Mouse (Mus musculus): ENCODE data around the gene Adipor1.
A peak's percentile ranks its signal among the peaks of the same experiment; 100 is the strongest.

Gene Adipor1

DNA sequence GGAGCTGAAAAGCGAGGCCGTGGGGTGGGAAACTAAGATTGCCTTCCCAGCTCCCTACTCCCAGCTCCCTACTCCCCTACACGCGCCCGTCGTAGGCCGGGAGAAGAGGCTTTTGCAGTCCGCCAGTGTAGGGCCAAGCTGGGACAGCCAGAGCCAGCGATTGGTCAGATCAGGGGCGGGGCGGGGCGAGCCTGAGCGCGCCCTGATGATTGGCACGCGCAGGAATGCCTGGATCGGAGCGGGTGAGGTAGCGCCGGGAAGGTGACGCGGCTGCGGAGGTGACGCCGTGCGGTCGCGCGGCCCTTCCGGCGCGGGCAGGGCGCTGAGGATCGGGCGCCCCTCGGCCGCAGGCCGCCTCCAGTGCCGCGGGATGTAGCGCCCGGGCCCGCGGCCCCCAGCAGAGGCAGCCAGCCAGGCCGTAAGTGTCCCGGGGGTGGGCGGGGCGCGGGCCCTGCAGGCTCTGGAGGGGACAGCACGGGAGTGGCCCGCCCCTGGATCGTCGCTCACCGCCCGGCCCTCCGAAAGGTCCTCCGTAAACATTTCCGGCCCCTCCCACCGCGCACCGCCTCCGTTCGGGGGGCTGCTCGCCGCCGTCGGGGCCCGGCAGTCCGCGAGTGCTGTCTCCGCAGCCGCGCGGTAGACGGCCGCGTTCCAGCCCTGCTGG lies at the start of gene Adipor1:
Gene Adipor1, plus strand, starts transcription at position 211 of the 664 bp plus-strand sequence.
- peak; percentile 99 for DNase-seq (ENCODE audit: low read depth, low spot score)

DNA sequence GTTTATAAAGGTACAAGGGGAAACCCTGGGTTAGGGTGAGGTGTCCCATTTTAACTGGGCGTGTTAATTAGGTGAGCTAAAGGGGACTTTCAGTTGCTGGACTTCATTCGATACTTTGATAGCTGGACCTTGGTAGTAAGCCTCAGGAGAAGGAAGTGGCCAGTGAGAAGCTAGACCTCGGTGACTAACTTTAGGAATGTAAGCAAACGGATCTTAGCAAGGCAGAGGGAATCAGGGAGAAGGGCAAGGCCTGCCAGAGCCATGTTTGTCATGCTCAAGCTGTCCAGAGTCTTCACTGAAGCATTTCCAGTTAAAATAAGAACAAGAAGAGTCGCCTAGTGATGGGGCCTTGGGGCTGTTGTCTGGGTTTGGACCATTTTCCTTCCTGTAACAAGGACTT lies 49.7 kb upstream of the Adipor1 start:
- no peak for DNase-seq (ENCODE audit: low read depth, low spot score)

DNA sequence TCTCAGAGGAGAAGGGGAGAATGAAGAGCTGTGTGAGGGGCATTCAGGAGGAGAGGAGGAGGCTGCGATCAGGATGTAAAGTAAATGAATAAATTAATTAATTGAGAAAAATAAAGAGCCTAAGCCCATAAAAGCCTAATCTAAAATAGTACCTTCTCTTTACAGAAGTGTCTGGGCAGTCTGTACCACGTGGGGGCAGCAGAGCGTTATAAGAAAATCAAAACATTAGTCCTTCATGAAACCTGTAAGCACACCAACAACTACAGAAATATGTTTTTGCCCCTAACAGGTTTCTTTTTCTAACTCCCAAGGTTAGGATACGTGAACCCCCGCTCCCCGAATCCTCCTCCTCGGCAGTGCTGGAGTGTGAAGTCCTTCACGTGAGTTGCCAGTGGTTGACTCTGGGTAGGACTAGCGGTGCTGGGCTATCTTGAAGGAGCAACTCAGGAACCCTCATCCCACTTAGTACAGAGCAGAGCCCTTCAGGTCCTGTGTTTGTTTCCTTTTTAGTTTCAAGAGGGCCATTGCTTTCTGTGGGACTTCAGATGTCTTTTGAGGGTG lies 46.3 kb upstream of the Adipor1 start:
- peak; percentile 66 for DNase-seq (ENCODE audit: low read depth, low spot score)

DNA sequence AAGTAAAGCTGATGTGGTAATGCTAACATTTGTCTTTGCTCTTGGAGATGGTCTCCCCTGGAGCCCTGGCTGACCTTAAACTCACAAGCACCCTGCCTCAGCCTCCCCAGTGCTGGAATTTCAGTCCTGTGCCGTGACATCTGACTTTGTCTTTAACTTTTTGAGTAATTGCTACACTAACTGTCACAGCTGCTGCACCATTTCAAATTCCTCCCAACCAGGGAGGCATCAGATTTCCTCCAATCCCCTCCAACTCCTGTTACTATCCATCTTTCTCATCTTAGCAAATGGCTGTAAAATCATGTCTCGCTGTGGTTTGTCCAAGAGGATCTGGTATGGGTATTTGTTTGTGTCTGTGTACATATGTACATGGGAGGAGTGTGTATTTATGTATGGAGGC lies 41.1 kb upstream of the Adipor1 start:
- DNase-seq (ENCODE audit: low read depth, low spot score): no peak

DNA sequence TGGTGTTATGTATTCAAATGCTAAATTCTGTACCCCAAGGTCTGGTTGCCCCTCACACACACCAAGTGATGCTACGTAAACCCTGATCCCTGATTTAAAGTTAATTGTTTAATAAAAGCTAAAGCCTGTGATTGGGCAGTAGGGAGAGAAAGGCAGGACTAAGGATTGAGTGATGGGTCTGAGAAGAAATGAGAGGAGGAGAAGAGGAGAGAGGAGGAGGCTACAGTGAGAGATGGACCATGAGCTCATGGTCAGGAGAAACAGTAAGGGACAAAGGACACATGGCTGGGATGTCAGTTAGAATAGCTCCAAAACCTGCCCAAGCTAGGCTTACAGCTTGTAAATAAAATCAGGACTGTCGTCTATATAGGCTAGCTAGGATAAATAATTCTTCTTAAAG lies 34.1 kb upstream of the Adipor1 start:
- DNase-seq (ENCODE audit: low read depth, low spot score): no peak

DNA sequence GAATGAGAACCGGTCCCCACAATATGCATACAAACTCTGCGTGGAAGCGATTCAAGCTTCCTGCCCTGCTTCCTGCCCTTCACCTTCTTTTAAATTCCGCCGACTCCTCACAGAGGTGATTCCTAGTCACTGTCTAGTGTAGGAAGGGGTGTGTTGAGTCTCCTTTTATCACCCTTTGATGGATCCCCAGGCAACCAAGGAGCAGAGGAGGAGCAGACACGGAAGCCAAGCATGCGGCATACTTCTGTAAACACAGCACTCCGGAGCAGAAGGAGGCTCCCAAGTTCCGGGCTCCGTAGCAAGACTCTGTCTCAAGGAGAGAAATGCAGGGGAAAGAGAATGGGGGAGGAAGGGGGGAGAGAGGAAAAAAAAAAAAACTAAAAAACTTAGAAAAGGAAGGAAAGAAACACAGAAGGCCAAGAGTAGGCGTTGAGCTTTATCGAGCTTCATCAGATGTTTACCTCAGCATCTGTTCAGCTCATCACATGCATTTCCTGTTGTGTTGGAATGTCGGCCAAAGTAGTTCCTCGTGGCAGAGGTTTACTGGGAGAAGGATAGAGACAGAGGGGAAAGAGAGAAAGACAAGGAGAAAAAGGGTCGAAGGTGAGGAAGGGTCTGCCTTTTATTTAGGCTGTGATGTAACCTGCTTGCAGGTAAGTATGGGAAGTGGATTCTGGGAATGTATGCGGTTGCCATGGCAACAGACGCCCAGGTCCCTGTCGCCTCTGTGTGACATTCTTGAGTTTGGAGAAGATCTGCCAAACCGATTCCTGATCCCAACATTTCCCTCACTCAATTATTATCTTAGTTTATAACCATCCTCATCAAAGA lies 33.2 kb upstream of the Adipor1 start:
- DNase-seq (ENCODE audit: low read depth, low spot score): peak; percentile 77

DNA sequence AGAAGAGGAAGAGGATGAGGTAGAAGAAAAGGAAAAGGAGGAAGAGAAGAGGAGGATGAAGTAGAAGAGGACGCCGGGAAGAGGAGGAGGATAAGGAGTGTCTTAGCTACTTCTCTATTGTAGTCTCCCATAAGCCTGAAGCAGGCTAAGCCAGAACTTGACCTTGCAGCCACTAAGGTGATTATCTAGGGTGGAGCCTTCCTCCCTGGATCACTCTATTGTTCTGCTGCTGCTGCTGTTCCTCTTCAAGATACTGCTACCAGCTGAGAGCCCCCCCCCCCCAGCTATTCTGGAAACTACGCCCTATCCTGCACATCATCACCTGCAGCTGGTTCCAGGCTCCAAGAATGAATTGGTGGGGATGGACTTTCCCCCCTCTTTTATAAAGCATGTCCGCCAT lies 30.6 kb upstream of the Adipor1 start:
- DNase-seq (ENCODE audit: low read depth, low spot score): no peak

DNA sequence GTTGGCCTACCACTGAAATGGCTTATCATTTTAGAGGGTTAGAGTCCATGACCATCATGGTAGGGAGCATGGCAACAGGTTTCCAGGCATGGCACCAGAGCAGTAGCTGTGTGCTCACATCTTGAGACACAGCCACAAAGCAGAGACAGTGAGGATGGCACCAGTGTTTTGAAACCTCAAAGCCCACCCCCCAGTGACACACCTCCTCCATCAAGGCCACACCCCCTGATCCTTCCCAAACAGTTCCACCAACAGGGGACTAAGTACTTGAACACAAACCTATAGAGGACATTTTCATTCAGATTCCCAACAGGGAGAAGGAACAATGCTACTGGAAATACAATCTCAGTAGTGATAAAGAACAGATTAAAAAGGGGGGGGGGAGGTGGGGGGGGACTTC lies 30.0 kb upstream of the Adipor1 start:
- DNase-seq (ENCODE audit: low read depth, low spot score): no peak

DNA sequence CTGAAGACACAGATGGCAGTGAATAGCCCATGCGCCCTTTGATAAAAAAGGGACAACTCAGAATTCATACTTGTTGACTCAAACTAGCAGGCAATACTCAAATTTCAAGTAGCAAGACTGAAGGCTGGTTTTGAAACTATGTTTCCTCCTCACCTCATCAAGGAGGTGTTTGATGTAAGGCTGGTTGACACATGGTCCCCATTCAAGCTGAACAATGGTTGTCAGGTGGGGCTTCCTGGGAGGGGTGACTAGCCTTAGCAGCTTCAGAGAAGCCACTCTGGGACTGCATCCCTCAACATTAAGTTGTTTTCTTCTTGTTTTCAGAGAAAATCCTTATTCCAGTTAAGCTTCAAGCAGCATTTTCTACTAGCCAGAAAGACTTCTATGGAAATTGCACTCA lies 29.5 kb upstream of the Adipor1 start, which contains the start of gene 4933406M09Rik:
Gene 4933406M09Rik, plus strand, starts transcription at position 275 of the 400 bp plus-strand sequence.
- no peak for DNase-seq (ENCODE audit: low read depth, low spot score)

DNA sequence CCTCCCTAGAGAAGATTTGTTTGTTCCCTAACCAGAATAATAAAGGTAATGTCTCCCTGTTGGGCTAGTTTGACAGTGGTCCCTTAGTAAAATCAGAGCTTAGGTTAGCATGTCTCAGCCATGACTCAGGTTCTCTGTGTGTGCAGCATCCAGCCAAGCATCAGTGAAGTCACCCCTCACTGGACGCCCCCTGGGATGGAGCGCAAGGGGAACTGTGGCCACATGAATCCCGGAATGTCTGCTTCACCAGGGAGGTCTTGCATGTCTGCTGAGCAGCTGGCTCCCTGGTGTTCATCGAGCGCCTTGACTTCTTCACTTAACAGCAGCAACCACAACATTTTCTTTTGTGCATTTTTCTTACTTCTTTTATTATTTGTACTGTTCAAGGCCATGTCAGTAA lies 21.4 kb upstream of the Adipor1 start:
- DNase-seq (ENCODE audit: low read depth, low spot score): no peak

DNA sequence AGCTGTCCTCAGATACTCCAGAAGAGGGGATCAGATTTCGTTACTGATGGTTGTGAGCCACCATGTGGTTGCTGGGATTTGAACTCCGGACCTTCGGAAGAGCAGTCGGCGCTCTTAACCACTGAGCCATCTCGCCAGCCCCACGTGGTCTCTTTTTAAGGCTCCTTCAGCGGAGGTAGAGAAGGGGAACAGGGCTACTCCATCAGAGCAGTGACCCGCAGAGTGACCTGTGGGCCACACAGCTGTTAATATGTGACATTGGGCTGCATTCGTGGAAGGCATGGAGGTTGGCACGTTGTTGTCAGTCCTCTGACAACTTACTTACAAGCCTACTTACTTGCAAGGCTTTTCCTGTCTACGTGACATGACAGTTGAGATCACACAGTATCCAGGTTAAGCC lies 17.0 kb upstream of the Adipor1 start:
- no peak for DNase-seq (ENCODE audit: low read depth, low spot score)

DNA sequence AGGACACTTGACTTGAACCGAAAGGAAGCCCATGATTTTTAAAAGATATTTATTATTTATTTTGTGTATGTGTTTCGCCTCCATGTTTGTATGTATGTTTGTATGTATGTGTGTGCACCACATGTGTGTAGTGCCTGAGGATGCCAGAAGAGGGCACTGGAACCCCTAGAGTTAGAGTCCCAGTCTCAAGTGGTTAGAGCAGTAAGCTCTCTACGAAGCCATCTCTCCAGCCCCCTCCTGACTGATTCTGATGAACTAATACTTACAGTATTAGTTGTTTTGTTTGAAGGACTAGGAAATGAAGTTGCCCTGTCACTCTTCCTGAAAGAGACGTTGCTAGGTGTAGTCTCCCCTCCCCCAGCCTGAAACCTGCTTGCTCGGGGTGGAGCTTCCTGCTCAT lies 15.4 kb upstream of the Adipor1 start:
- no peak for DNase-seq (ENCODE audit: low read depth, low spot score)

DNA sequence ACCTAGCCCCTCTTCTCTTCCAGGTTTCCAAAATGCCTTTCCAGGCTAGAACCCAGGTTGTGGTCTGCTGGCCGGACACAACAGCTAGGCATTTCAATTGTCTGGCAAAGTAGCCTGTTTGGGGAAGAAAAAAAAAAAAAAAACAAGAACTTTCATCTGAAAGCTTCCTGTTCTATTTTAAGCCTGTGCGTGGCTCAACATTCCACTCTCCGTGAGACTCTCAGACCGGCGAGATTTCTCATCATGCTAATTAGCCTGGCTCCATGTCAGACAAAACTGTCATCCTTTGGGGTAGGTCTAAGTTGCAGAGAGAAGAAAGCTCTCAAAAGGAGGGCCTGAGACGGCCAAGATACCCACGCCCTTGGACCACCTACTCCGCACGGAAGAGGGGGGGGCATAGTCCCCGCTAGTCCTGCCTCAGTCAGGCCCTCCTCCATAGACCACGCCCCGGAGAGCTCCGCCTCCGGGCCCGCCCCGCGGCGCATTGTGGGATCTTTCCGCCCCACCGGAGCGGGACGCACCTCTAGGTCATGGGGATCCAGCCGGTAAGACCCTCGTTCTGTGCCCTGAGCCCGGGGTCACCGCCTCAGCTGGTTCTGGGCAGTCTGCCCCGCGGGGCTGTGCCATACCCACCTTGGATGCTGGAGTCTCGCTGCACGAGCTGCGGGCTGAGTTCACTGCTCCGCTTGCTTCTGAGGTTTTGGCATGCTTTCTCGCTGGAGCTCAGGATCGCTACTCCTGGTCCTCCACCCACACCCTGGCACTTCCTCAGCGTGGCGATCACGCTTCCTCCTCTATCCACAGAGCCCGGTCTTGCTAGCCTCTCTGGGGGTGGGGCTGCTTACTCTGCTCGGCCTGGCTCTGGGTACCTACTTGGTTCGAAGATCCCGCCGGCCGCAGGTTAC lies 9.4 kb upstream of the Adipor1 start, which contains the start of gene Cyb5r1:
Gene Cyb5r1, plus strand, starts transcription at position 51 of the 905 bp plus-strand sequence.
- DNase-seq (ENCODE audit: low read depth, low spot score): peak; percentile 82

DNA sequence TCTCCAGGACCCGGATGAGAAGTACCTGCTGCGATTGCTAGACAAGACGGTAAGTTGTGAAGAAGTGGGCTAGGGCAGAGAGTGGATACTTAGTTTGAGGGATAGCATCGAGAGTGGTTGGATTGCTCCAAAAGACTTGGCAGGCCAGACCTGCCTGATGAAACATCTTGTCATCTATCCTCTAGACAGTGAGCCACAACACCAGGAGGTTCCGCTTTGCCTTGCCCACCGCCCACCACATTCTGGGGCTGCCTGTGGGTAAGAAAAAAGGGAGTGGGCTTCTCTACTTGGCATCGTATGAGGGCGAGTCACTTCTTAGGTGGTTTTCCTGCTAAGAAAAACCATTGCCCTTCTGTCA lies 8.8 kb upstream of the Adipor1 start:
- no peak for DNase-seq (ENCODE audit: low read depth, low spot score)

DNA sequence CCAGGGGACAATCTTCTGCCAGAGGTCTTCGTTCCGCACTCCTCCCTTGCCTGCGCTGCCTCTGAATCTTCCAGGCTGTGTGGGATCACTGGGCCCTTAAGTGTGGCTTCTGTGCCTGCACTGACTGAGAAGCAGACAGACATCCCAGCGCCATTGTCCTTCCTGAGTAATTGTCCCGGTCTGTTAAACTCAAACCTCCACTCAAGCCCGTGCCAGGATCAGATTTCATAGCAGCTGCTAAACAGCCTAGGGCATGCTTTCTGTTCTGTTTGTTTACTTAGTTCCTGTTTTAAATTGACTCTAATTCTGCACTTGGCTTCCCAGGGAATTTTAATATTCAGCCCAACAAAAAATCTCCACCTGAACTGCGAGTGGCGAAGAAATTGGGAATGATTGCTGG lies 7.1 kb upstream of the Adipor1 start:
- no peak for DNase-seq (ENCODE audit: low read depth, low spot score)

DNA sequence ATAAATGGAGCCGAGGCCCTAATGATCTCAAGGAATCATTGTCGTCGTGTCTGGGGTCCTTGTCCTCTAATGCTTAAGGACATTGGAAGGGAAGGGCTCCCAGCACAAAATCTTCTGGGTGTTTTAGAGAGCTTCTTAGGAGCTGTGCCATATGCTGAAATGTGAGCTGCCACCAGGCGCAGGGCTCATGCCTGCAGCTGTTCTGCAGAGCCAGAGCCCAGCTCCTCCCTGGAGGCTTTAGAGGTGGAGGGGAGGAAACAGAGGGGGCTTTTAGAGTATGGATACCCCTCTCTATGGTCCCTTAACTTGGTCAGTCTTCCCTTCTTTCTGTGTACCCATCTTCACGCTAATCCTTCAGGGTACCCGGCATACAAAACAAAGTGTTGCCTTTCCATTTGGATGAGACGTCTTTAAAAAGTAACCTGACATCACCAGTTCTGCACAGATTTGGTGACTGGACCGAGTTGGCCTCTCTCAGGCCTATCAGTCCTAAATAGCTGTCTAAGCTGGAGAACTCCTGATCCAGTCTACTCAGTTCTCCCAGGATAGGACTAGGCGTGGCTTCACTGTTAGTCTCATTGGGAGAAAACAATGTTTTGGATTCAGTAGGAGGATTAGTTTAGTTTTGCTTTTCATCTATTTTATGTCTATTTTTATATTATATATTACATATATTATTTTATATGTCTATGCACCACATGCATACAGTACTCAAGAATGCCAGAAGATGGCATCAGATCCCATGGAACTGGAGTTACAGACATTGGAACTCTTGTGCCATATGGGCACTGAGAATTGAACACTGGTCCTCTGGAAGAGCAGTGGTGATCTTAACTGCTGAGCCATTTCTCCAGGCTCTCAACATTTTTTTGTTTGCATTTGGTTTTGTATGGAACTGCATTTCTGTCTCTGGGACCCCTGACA lies 3.2 kb upstream of the Adipor1 start:
- DNase-seq (ENCODE audit: low read depth, low spot score): no peak

DNA sequence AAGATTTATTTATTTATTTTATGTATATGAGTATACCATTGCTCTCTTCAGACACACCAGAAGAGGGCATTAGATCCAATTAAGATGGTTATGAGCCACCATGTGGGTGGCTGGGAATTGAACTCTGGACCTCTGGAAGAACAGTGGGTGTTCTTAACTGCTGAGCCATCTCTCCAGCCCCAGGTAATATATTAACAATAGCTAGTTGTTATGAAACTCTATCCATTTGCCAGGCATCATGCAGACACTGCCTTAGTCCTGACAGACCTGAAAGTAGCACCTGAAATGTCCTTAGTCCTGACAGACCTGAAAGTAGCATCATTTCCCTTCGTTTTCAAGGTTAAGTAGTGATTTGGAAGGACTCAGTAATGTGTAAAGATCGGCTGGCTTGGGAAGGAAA lies 1.1 kb upstream of the Adipor1 start:
- DNase-seq (ENCODE audit: low read depth, low spot score): no peak

DNA sequence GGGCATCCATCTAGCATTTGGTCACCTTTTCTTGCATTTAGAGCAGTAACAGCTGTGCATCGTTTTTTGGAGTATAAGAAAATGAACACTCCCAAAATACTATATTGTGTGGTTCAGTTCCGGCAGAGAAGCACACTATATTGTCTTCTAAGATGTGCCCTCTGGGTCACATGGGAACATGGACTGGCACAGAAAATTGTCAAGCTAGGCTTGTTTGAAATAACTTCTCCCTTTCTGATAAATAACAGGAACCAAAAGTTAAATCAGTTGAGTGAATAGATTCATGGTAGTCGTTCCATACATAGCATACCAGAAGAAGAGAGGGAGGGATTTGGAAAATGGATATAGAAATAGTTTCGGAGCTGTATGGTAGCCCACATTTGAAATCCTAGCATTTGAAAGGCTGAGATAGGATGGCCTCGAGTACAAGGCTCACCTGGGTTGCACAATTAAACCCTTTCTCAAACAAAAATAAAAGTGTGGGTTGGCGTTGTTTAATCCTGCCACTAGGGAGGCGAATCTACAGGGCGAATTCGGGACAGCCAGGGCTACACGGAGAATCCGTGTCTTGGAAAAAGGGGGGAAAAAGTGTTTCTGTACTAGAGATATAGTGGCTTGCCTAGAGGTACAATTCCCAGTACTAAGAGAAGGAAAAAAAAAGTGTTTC lies 544 bp upstream of the Adipor1 start:
- DNase-seq (ENCODE audit: low read depth, low spot score): no peak

DNA sequence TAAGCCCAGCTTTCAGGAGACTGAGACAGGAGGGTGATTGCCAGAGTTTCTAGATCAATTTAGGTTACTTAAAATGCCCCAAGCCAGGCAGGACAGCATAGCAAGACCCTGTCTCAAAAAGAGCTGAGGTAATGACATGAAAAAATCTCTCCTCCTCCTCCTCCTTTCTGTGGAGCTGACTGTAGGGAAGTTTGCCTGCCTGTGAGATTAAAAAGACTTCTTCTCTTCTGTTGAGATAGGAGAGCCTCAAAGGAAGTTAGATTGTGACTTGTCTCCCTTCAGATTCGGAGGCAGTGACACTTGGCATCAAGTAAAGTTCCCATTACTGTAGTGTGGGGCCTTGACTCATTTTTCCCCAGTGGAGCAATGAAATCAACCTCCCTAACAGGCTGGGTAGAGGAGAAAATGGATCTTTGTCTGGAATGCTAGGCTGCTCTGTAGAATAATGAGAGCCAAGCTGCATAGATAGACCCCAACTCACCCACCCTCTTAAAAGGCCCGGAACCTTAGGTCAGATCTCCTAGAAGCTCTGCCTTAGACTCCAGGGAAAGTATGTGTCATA lies 3.3 kb downstream of the Adipor1 start:
- no peak for DNase-seq (ENCODE audit: low read depth, low spot score)

DNA sequence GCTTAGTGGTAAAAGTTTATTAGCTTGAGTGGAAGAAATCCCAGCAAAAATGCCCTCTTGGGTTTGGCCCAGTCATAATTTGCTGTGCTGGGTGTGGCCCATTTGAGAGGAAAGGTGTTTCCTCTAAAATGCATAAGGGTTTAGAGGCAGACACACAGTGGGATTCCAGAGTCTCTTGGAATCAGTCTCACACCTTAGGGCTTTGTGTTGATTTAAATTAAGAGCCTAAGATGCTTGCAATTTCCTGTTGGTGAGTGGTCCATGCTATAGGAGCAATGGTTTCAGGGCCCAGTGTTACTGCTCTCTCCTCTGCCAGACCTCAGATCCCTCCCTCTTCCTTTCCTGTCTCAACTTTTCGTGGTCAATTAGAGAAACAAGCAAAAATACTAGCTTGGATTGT lies 4.0 kb downstream of the Adipor1 start:
- no peak for DNase-seq (ENCODE audit: low read depth, low spot score)

Data from brain, adult 2 months (tissue).